Mouse (Mus musculus) MEL (cell line): ENCODE results near the gene Fgfrl1. TPM values are rescaled to one million over a fixed set of nuclear protein-coding genes. Genes with fewer than 3 reads are reported as not detected.

ENCODE experiments used
- DNase-seq: peaks from one replicate; pipeline ENCODE4 v3.0.0; 2011; ENCODE audit warnings: low read depth, low spot score
- H3K27ac ChIP-seq: 2 replicates; pipeline ENCODE4 v1.5.1; 2012; ENCODE audit warnings: low read depth, mild to moderate bottlenecking, control low read depth, low read length, moderate library complexity; ENCODE audit not compliant: control insufficient read depth
- H3K27me3 ChIP-seq, 2 experiments: fragments of 150-350 bp in 1 of 2; sonication (generic) in 1 of 2; 2 replicates each; pipeline ENCODE4 v1.6.1; 2012; ENCODE audit warnings: low read length in 2 of 2, mild to moderate bottlenecking in 2 of 2, improper control_type of control experiment in 1 of 2, moderate library complexity in 1 of 2; ENCODE audit not compliant: insufficient read depth in 2 of 2, control insufficient read depth in 1 of 2
- H3K36me3 ChIP-seq, 2 experiments: 2 replicates each; pipeline ENCODE4 v1.6.1; 2012 to 2014; ENCODE audit warnings: low read length in 2 of 2, improper control_type of control experiment in 1 of 2, inconsistent platforms in 1 of 2, mild to moderate bottlenecking in 1 of 2; ENCODE audit not compliant: insufficient read depth in 2 of 2, control insufficient read depth in 1 of 2
- H3K4me1 ChIP-seq, 2 experiments: fragments of 150-350 bp in 1 of 2; sonication (generic) in 1 of 2; 2 replicates each; pipeline ENCODE4 v1.6.1; 2012; ENCODE audit warnings: low read length in 2 of 2, improper control_type of control experiment in 1 of 2, mild to moderate bottlenecking in 1 of 2; ENCODE audit not compliant: insufficient read depth in 2 of 2, control insufficient read depth in 1 of 2
- H3K4me3 ChIP-seq, 2 experiments: fragments of 150-350 bp in 1 of 2; sonication (generic) in 1 of 2; 2 replicates each; pipeline ENCODE4 v1.5.1; 2012; ENCODE audit warnings: low read depth in 2 of 2, low read length in 2 of 2, mild to moderate bottlenecking in 2 of 2, moderate library complexity in 2 of 2, control low read depth in 1 of 2, improper control_type of control experiment in 1 of 2; ENCODE audit not compliant: control insufficient read depth in 1 of 2, insufficient read depth in 1 of 2
- H3K79me2 ChIP-seq: 2 replicates; pipeline ENCODE4 v1.6.1; 2012; ENCODE audit warnings: mild to moderate bottlenecking, low read length, moderate library complexity; ENCODE audit not compliant: control insufficient read depth, poor library complexity, insufficient read depth
- H3K9ac ChIP-seq: 2 replicates; pipeline ENCODE4 v1.6.1; 2012; ENCODE audit warnings: low read depth, mild to moderate bottlenecking, control low read depth, low read length, moderate library complexity; ENCODE audit not compliant: control insufficient read depth, poor library complexity, severe bottlenecking
- H3K9me3 ChIP-seq: fragments of 150-350 bp; sonication (generic); replicated peaks from 2 replicates; pipeline ENCODE4 v1.6.1; 2012; ENCODE audit warnings: mild to moderate bottlenecking, low read length, improper control_type of control experiment, moderate library complexity; ENCODE audit not compliant: insufficient read depth
- CHD1 ChIP-seq: IDR thresholded peaks from 2 replicates; pipeline ENCODE4 v1.6.1; 2012; ENCODE audit warnings: low read depth, mild to moderate bottlenecking, inconsistent platforms, low read length, improper control_type of control experiment
- CHD2 ChIP-seq: IDR thresholded peaks from 2 replicates; pipeline ENCODE4 v1.6.1; 2011; ENCODE audit warnings: low read length, improper control_type of control experiment
- CTCF ChIP-seq, 3 experiments: IDR thresholded peaks in 2 of 3; conservative IDR thresholded peaks in 1 of 3; 2 replicates each; pipeline ENCODE4 v1.5.1; 2011 to 2012; ENCODE audit warnings: low read length in 3 of 3, low read depth in 2 of 3, mild to moderate bottlenecking in 2 of 3, improper control_type of control experiment in 1 of 3, inconsistent platforms in 1 of 3, mixed read lengths in 1 of 3, moderate library complexity in 1 of 3; ENCODE audit not compliant: control insufficient read depth in 1 of 3, insufficient read depth in 1 of 3, poor library complexity in 1 of 3, severe bottlenecking in 1 of 3
- E2F4 ChIP-seq: IDR thresholded peaks from 2 replicates; pipeline ENCODE4 v1.6.1; 2011; ENCODE audit warnings: low read depth, low read length, improper control_type of control experiment, borderline replicate concordance
- ELF1 ChIP-seq: IDR thresholded peaks from 2 replicates; pipeline ENCODE4 v1.6.1; 2014; ENCODE audit warnings: low read depth, mild to moderate bottlenecking, inconsistent platforms, low read length, improper control_type of control experiment, moderate library complexity
- EP300 ChIP-seq, 2 experiments: IDR thresholded peaks; 2 replicates each; pipeline ENCODE4 v1.6.1; 2011; ENCODE audit warnings: improper control_type of control experiment in 2 of 2, low read length in 2 of 2, low read depth in 1 of 2, mild to moderate bottlenecking in 1 of 2
- ETS1 ChIP-seq: IDR thresholded peaks from 2 replicates; pipeline ENCODE4 v1.6.1; 2012; ENCODE audit warnings: low read depth, mild to moderate bottlenecking, inconsistent platforms, low read length, improper control_type of control experiment, moderate library complexity
- GATA1 ChIP-seq: IDR thresholded peaks from 2 replicates; pipeline ENCODE4 v1.6.1; 2011; ENCODE audit warnings: low read depth, low read length, improper control_type of control experiment
- HCFC1 ChIP-seq: IDR thresholded peaks from 2 replicates; pipeline ENCODE4 v1.6.1; 2012; ENCODE audit warnings: low read depth, mild to moderate bottlenecking, inconsistent platforms, low read length, improper control_type of control experiment, moderate library complexity
- JUND ChIP-seq: IDR thresholded peaks from 2 replicates; pipeline ENCODE4 v1.6.1; 2011; ENCODE audit warnings: low read depth, mild to moderate bottlenecking, improper control_type of control experiment, low read length
- KAT2A ChIP-seq: conservative IDR thresholded peaks from 2 replicates; pipeline ENCODE4 v1.6.1; 2012; ENCODE audit warnings: low read depth, low read length, improper control_type of control experiment, inconsistent platforms
- MAFK ChIP-seq: IDR thresholded peaks from 2 replicates; pipeline ENCODE4 v1.6.1; 2011; ENCODE audit warnings: low read depth, mild to moderate bottlenecking, low read length, improper control_type of control experiment, borderline replicate concordance
- MAX ChIP-seq: IDR thresholded peaks from 2 replicates; pipeline ENCODE4 v1.6.1; 2011; ENCODE audit warnings: low read length, improper control_type of control experiment
- MEF2A ChIP-seq: IDR thresholded peaks from 2 replicates; pipeline ENCODE4 v1.6.1; 2014; ENCODE audit warnings: low read depth, mild to moderate bottlenecking, inconsistent platforms, low read length, improper control_type of control experiment; ENCODE audit not compliant: poor library complexity, insufficient replicate concordance, severe bottlenecking; ENCODE audit errors: extremely low read depth
- MXI1 ChIP-seq: IDR thresholded peaks from 2 replicates; pipeline ENCODE4 v1.6.1; 2011; ENCODE audit warnings: mild to moderate bottlenecking, low read depth, low read length, improper control_type of control experiment
- MYB ChIP-seq: IDR thresholded peaks from 2 replicates; pipeline ENCODE4 v1.6.1; 2011; ENCODE audit warnings: mild to moderate bottlenecking, low read depth, low read length, improper control_type of control experiment
- MYC ChIP-seq: IDR thresholded peaks from 2 replicates; pipeline ENCODE4 v1.6.1; 2011; ENCODE audit warnings: low read depth, mild to moderate bottlenecking, low read length, improper control_type of control experiment, moderate library complexity
- NELFE ChIP-seq: IDR thresholded peaks from 2 replicates; pipeline ENCODE4 v1.6.1; 2011; ENCODE audit warnings: low read depth, low read length, improper control_type of control experiment
- NRF1 ChIP-seq: IDR thresholded peaks from 2 replicates; pipeline ENCODE4 v1.6.1; 2014; ENCODE audit warnings: low read depth, mild to moderate bottlenecking, inconsistent platforms, low read length, improper control_type of control experiment, moderate library complexity; ENCODE audit not compliant: poor library complexity, insufficient read depth, severe bottlenecking
- POLR2A ChIP-seq, 2 experiments: IDR thresholded peaks; 2 replicates each; pipeline ENCODE4 v1.6.1; 2011 to 2012; ENCODE audit warnings: low read length in 2 of 2, mild to moderate bottlenecking in 2 of 2, control low read depth in 1 of 2, improper control_type of control experiment in 1 of 2, low read depth in 1 of 2, moderate library complexity in 1 of 2; ENCODE audit not compliant: control insufficient read depth in 1 of 2, insufficient read depth in 1 of 2, poor library complexity in 1 of 2
- POLR2AphosphoS2 ChIP-seq: IDR thresholded peaks from 2 replicates; pipeline ENCODE4 v1.6.1; 2011; ENCODE audit warnings: low read length, improper control_type of control experiment
- POLR2AphosphoS5 ChIP-seq: IDR thresholded peaks from 2 replicates; pipeline ENCODE4 v1.6.1; 2012; ENCODE audit warnings: low read depth, borderline replicate concordance, mild to moderate bottlenecking, inconsistent platforms, low read length, moderate library complexity, mixed read lengths
- SIN3A ChIP-seq: IDR thresholded peaks from 2 replicates; pipeline ENCODE4 v1.6.1; 2012; ENCODE audit warnings: low read length, improper control_type of control experiment, inconsistent platforms
- SMC3 ChIP-seq: IDR thresholded peaks from 2 replicates; pipeline ENCODE4 v1.6.1; 2011; ENCODE audit warnings: low read depth, low read length, improper control_type of control experiment
- TBP ChIP-seq: IDR thresholded peaks from 2 replicates; pipeline ENCODE4 v1.8.0; 2011; ENCODE audit warnings: low read depth, low read length, improper control_type of control experiment
- TCF12 ChIP-seq: IDR thresholded peaks from 2 replicates; pipeline ENCODE4 v1.6.1; 2014; ENCODE audit warnings: low read depth, mild to moderate bottlenecking, inconsistent platforms, low read length, improper control_type of control experiment, moderate library complexity
- USF2 ChIP-seq, 2 experiments: IDR thresholded peaks; 2 replicates each; pipeline ENCODE4 v1.6.1; 2011 to 2012; ENCODE audit warnings: improper control_type of control experiment in 2 of 2, low read length in 2 of 2, borderline replicate concordance in 1 of 2, inconsistent platforms in 1 of 2, low read depth in 1 of 2, mild to moderate bottlenecking in 1 of 2; ENCODE audit not compliant: insufficient read depth in 1 of 2
- ZC3H11A ChIP-seq: IDR thresholded peaks from 2 replicates; pipeline ENCODE4 v1.6.1; 2012; ENCODE audit warnings: low read depth, mild to moderate bottlenecking, inconsistent platforms, low read length, improper control_type of control experiment
- ZKSCAN1 ChIP-seq: IDR thresholded peaks from 2 replicates; pipeline ENCODE4 v1.6.1; 2012; ENCODE audit warnings: low read depth, mild to moderate bottlenecking, inconsistent platforms, low read length, improper control_type of control experiment, moderate library complexity
- ZMIZ1 ChIP-seq: IDR thresholded peaks from 2 replicates; pipeline ENCODE4 v1.6.1; 2012; ENCODE audit warnings: low read depth, mild to moderate bottlenecking, inconsistent platforms, low read length, improper control_type of control experiment, moderate library complexity
- ZNF384 ChIP-seq: IDR thresholded peaks from 2 replicates; pipeline ENCODE4 v1.6.1; 2012; ENCODE audit warnings: low read depth, mild to moderate bottlenecking, inconsistent platforms, low read length, improper control_type of control experiment
- polyA plus RNA-seq, 2 experiments: library from polyadenylated mRNA; stranded (reverse) in 1 of 2; unstranded in 1 of 2; fragments of >175 nt in 1 of 2; fragments of >200 nt in 1 of 2; gene quantifications; 2 replicates each; pipeline versions ENCODE4 v1.2.1 to v1.2.4; 2012; ENCODE audit warnings: low replicate concordance in 2 of 2, low read depth in 1 of 2; ENCODE audit not compliant: insufficient read length in 2 of 2, insufficient read depth in 1 of 2, missing spikeins in 1 of 2
- total RNA-seq: library from RNA; depleted of rRNA; stranded (reverse); fragments of 300-350 nt; gene quantifications from 2 replicates; pipeline ENCODE4 v1.2.3, GENCODE M21; 2012

The Fgfrl1 gene
- total and polyA plus RNA-seq, 3 experiments, result 16.0 to 27.3 TPM; not detected in 1

DNA sequence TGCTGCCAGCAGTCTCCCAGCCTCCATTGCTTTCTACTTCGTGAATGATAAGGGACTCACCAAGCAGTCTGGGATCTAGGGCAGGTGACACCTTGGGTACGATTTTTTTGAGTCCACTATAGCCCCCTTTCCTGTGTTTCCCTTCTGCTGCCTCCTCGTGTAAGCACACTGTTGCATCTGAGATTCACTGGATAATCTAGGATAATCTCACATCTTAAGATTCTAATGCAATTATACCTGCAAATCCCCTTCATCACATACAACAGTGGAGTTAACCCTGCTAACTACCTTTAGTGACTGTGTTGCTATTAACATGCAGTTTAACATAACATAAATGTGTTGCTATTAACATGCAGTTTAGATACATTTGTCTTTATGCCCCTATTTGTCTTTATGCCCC is 27.1 kb upstream of the Fgfrl1 start:
- peaks cover 18 to 22% of the 10 kb centered on the region in 2 experiments for H3K4me1 ChIP-seq
- H3K9ac ChIP-seq, result no peak overlapping the region
- no peak overlapping the region for H3K4me3 ChIP-seq
- peaks cover 10% of the 10 kb centered on the region for H3K79me2 ChIP-seq
- DNase-seq, result no peak
- peaks cover 0 to 9% of the 10 kb centered on the region in 2 experiments; a peak in 2 of 4 replicates for H3K36me3 ChIP-seq
- TF ChIP-seq CHD1 (no peak), ZNF384 (no peak), TBP (no peak), CHD2 (no peak), POLR2AphosphoS2 (no peak)
- no peaks in the 10 kb centered on the region for H3K9me3 ChIP-seq
- H3K27ac ChIP-seq, result no peak overlapping the region
- no peaks in the 10 kb centered on the region for H3K27me3 ChIP-seq

DNA sequence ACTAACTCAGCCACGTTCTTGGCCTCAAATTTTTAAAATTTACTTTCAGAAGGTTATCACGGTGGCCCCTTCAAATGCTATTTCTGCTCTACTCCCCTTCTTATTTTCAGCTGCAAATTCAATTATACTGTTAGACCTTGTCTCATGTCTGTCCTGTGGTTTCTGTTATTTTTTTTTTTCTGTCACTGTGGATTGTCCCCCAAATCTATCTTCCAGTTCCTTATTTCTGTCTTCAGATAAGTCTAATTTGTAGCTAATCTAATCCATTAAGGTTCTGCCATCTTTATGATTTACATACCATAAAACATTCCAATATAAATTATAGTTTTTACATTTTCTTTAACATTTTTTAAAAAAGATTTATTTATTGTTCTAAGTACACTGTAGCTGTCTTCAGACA is 24.8 kb upstream of the Fgfrl1 start:
- H3K9me3 ChIP-seq, result no peaks in the 10 kb centered on the region
- peaks cover 6% of the 10 kb centered on the region for H3K79me2 ChIP-seq
- H3K27ac ChIP-seq, result peak overlapping the region; percentile 29; the same call in 1 of the 2 replicates
- H3K36me3 ChIP-seq, result peaks cover 0 to 13% of the 10 kb centered on the region in 2 experiments; a peak in 2 of 4 replicates
- peaks cover 15 to 22% of the 10 kb centered on the region in 2 experiments for H3K4me1 ChIP-seq
- H3K27me3 ChIP-seq, result no peaks in the 10 kb centered on the region
- peak; percentile 38 for DNase-seq
- H3K9ac ChIP-seq, result 0 out of 2 replicates have a peak overlapping the region, but pooled peaks have one; percentile 14
- H3K4me3 ChIP-seq, result peak overlapping the region in 1 of 2 experiments; percentile 10; a peak in 1 of 4 replicates
- TF ChIP-seq CTCF (IDR thresholded peaks at IDR 0.05 in 2 of 3, conservative IDR thresholded peaks at IDR 0.05 in 1 of 3; ENCODE audit: control insufficient read depth in 1 of 3, insufficient read depth in 1 of 3, low read depth in 2 of 3, low read length in 3 of 3, poor library complexity in 1 of 3, severe bottlenecking in 1 of 3), result no peak
- 0 out of 4 replicates have a peak, but pooled peaks of 1 of the 2 experiments have one; percentile 2 for TF ChIP-seq USF2 (IDR thresholded peaks at IDR 0.05; ENCODE audit: borderline replicate concordance in 1 of 2, insufficient read depth in 1 of 2, low read depth in 1 of 2, low read length in 2 of 2)
- TF ChIP-seq EP300 (IDR thresholded peaks at IDR 0.05; ENCODE audit: low read depth in 1 of 2, low read length in 2 of 2), result peak; percentile 61 to 79
- peak; percentile 51; the same call in 1 of the 2 replicates for TF ChIP-seq GATA1
- TF ChIP-seq JUND, result no peak
- peak; percentile 34; the same call in 1 of the 2 replicates for TF ChIP-seq MAFK
- no peak for TF ChIP-seq ZC3H11A
- no peak for TF ChIP-seq ZMIZ1
- TF ChIP-seq MYB, result peak; percentile 41; the same call in 1 of the 2 replicates
- no peak for TF ChIP-seq E2F4
- TF ChIP-seq POLR2A (IDR thresholded peaks at IDR 0.05; ENCODE audit: control insufficient read depth in 1 of 2, insufficient read depth in 1 of 2, low read depth in 1 of 2, low read length in 2 of 2, poor library complexity in 1 of 2), result no peak
- TF ChIP-seq CHD1, result no peak
- peak; percentile 91 for TF ChIP-seq ZNF384
- no peak for TF ChIP-seq SMC3
- peak; percentile 49; the same call in 1 of the 2 replicates for TF ChIP-seq SIN3A
- TF ChIP-seq MXI1, result no peak
- 0 out of 2 replicates have a peak, but pooled peaks have one; percentile 13 for TF ChIP-seq MAX
- TF ChIP-seq TCF12, result peak; percentile 38; the same call in 1 of the 2 replicates
- TF ChIP-seq HCFC1, result no peak
- no peak for TF ChIP-seq MEF2A
- TF ChIP-seq NELFE, result no peak
- no peak for TF ChIP-seq KAT2A
- TF ChIP-seq NRF1, result no peak
- TF ChIP-seq ETS1, result peak; percentile 53
- no peak for TF ChIP-seq ELF1
- TF ChIP-seq POLR2AphosphoS5, result no peak
- TF ChIP-seq CHD2, result no peak
- no peak for TF ChIP-seq MYC
- no peak for TF ChIP-seq ZKSCAN1
